Mouse (Mus musculus): ENCODE results near the gene Rnf220.

GRCm38 (mm10) chr4:117360713-117361557 is 135.9 kb downstream of the Rnf220 start:
- TF ChIP-seq CTCF (IDR thresholded peaks at IDR 0.05; ENCODE audit: low read depth, low read length) (no peak), POLR2A (IDR thresholded peaks at IDR 0.05; ENCODE audit: extremely low read depth, insufficient read depth, low read length) (no peak)

Measured in liver, adult 2 months (tissue).